Mouse (Mus musculus): ENCODE data around the gene Dgkg.

GRCm38 (mm10) chr16:22503467-22503866, 153.6 kb downstream of the Dgkg start:
- no peak for TF ChIP-seq CTCF (IDR thresholded peaks at IDR 0.05; ENCODE audit: insufficient read depth, low read length)
- no peak for TF ChIP-seq POLR2A (IDR thresholded peaks at IDR 0.05; ENCODE audit: borderline replicate concordance, extremely low read depth, low read depth, low read length)

All from lung, adult 2 months (tissue).